Mouse (Mus musculus): Measurements from ENCODE around the gene Vmn1r124.
"Not testable (repeated sequence)": the region's sequence is repeated elsewhere in the genome, so short reads cannot be mapped to it uniquely, and the experiment has no call there.

The Vmn1r124 gene

DNA sequence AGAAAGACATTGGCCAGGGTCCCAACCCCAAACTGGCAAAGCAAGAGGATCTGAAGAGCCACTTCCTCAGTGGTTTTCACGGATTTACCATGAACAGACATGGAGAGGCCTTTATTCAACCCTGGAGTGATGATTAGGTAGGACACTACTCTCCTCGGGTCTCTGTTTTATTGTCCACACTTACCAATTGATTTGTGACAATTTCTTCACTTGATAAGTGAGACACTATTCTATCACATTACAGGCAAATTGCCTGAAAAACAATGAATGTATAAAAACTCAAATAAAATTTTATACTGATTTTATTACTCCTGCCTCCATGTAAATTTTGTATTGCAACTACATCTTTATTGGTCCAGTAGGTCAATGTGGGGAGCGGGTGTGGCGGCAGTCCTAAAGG is at the start of gene Vmn1r124:
Gene Vmn1r124 (minus strand): TSS at position 101 of the 400 bp plus-strand sequence.
- DNase-seq (ENCODE audit: low read depth, low spot score): not testable (repeated sequence)

GRCm38 (mm10) chr7:21301367-21301766 is 41.0 kb upstream of the Vmn1r124 start, which contains the start of gene Vmn1r126:
Vmn1r126 (minus strand) TSS chr7:21301467.
- not testable (repeated sequence) for DNase-seq (ENCODE audit: low read depth, low spot score)

DNA sequence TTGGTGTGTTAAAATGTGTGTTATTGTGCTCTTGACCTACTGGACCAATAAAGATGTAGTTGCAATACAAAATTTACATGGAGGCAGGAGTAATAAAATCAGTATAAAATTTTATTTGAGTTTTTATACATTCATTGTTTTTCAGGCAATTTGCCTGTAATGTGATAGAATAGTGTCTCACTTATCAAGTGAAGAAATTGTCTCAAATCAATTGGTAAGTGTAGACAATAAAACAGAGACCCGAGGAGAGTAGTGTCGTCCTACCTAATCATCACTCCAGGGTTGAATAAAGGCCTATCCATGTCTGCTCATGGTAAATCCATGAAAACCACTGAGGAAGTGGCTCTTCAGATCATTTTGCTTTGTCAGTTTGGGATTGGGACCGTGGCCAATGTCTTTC is 11.5 kb upstream of the Vmn1r124 start, which contains the start of gene Vmn1r125:
Gene Vmn1r125 (plus strand): TSS at position 301 of the 400 bp plus-strand sequence.
- DNase-seq (ENCODE audit: low read depth, low spot score): not testable (repeated sequence)
